32 mouse cellular contexts compared by ENCODE assay signal in genomic region chr5:38064043-38064575, GRCm38 (mm10). TPM values are rescaled to one million over a fixed set of nuclear protein-coding genes. Genes with fewer than 3 reads are reported as not detected.
A peak's percentile ranks its signal among the peaks of the same experiment; 100 is the strongest.
DNase-seq lines count a peak whose midpoint lies in the region; ATAC-seq and TF ChIP-seq lines count a peak whose summit lies in the region.
"Had no signal": no experiment of that assay in that cellular context is flagged by ENCODE, and none has a peak within 500 bp of the region (broad histone marks: within the 10 kb centered on the region; RNA-seq: fewer than 3 reads in every experiment).

No protein-coding gene starts in this region.

- H3K4me3 ChIP-seq in forebrain, embryonic 15.5 days, result no peak overlapping the region
- no peak overlapping the region for H3K4me3 ChIP-seq in forebrain, embryonic 14.5 days (ENCODE audit: low read depth, low read length)
- no peak overlapping the region; the same call in 1 of the 2 replicates for H3K4me3 ChIP-seq in layer of hippocampus, adult 2 months
- H3K4me3 ChIP-seq in embryonic facial prominence, embryonic 14.5 days (ENCODE audit: low read depth, low read length), result no peak overlapping the region
- H3K4me3 ChIP-seq: erythroblast, embryonic 14.5 days; forebrain, embryonic 13.5 days; gastrocnemius, adult 2 months; heart, adult 2 months; heart, embryonic 12.5 days; limb, embryonic 15.5 days; midbrain, embryonic 13.5 days; neural tube, embryonic 13.5 days had no signal

- H3K4me2 ChIP-seq in forebrain, embryonic 15.5 days (replicated peaks), result no peak overlapping the region
- H3K4me2 ChIP-seq in forebrain, embryonic 14.5 days (ENCODE audit: low read length), result no peak overlapping the region
- no peak overlapping the region for H3K4me2 ChIP-seq in embryonic facial prominence, embryonic 14.5 days (ENCODE audit: low read depth, low read length)
- H3K4me2 ChIP-seq: forebrain, embryonic 13.5 days; heart, embryonic 12.5 days; hindbrain, embryonic 14.5 days; limb, embryonic 15.5 days; midbrain, embryonic 13.5 days; neural tube, embryonic 13.5 days had no signal

- no peaks in the 10 kb centered on the region for H3K36me3 ChIP-seq in forebrain, embryonic 15.5 days
- H3K36me3 ChIP-seq in forebrain, embryonic 14.5 days (ENCODE audit: control insufficient read depth, insufficient read depth, low read length), result no peaks in the 10 kb centered on the region
- H3K36me3 ChIP-seq in embryonic facial prominence, embryonic 14.5 days (ENCODE audit: control insufficient read depth, insufficient read depth, low read length), result no peaks in the 10 kb centered on the region
- H3K36me3 ChIP-seq: heart, embryonic 12.5 days; limb, embryonic 15.5 days; midbrain, embryonic 13.5 days; neural tube, embryonic 13.5 days had no signal

- H3K4me1 ChIP-seq in forebrain, embryonic 15.5 days, result peaks cover 20% of the 10 kb centered on the region
- peaks cover 11% of the 10 kb centered on the region; the same call in 1 of the 2 replicates for H3K4me1 ChIP-seq in forebrain, embryonic 14.5 days (ENCODE audit: control insufficient read depth, insufficient read depth, low read length)
- H3K4me1 ChIP-seq in embryonic facial prominence, embryonic 14.5 days (ENCODE audit: control insufficient read depth, insufficient read depth, low read length), result peaks cover 30% of the 10 kb centered on the region
- H3K4me1 ChIP-seq: heart, embryonic 12.5 days had no signal

- no peak for ATAC-seq in forebrain, embryonic 15.5 days (replicated peaks)
- ATAC-seq in forebrain, embryonic 14.5 days, result no peak
- no peak for ATAC-seq in embryonic facial prominence, embryonic 14.5 days (ENCODE audit: low read depth)
- ATAC-seq: activated CD4-positive, CD25-positive, alpha-beta regulatory T cell, adult 4 months; forebrain, embryonic 13.5 days; intestine, postnatal 0 days; midbrain, embryonic 13.5 days had no signal

- H3K27me3 ChIP-seq in forebrain, embryonic 15.5 days, result no peaks in the 10 kb centered on the region
- H3K27me3 ChIP-seq in forebrain, embryonic 14.5 days (replicated peaks; ENCODE audit: control insufficient read depth, insufficient read depth, low read length), result no peaks in the 10 kb centered on the region
- no peaks in the 10 kb centered on the region for H3K27me3 ChIP-seq in embryonic facial prominence, embryonic 14.5 days (replicated peaks; ENCODE audit: control insufficient read depth, insufficient read depth, low read length)
- H3K27me3 ChIP-seq: CH12.LX; forebrain, embryonic 13.5 days; heart, embryonic 12.5 days; limb, embryonic 15.5 days; midbrain, embryonic 13.5 days; neural tube, embryonic 13.5 days had no signal

- H3K27ac ChIP-seq in forebrain, embryonic 15.5 days (replicated peaks), result 0 out of 2 replicates have a peak overlapping the region, but pooled peaks have one; percentile 19
- H3K27ac ChIP-seq in forebrain, embryonic 14.5 days (ENCODE audit: low read depth, low read length), result no peak overlapping the region
- peak overlapping the region; percentile 63; the same call in 1 of the 2 replicates for H3K27ac ChIP-seq in layer of hippocampus, adult 2 months
- 0 out of 2 replicates have a peak overlapping the region, but pooled peaks have one; percentile 30 for H3K27ac ChIP-seq in embryonic facial prominence, embryonic 14.5 days (replicated peaks; ENCODE audit: low read depth, low read length)
- H3K27ac ChIP-seq: forebrain, embryonic 13.5 days; gastrocnemius, adult 2 months; heart, adult 2 months; hindbrain, embryonic 14.5 days; limb, embryonic 15.5 days; liver, embryonic 14.5 days; macrophage; midbrain, embryonic 13.5 days; neural tube, embryonic 13.5 days had no signal

- DNase-seq in forebrain, embryonic 14.5 days (ENCODE audit: low spot score), result no peak
- peak in 1 of 2 experiments; percentile 34 for DNase-seq in layer of hippocampus, adult 2 months (ENCODE audit: low spot score in 2 of 2)
- no peak for DNase-seq in layer of hippocampus, postnatal 25 days (ENCODE audit: extremely low spot score in 1 of 2, low spot score in 1 of 2)
- peak; percentile 18 for DNase-seq in brain, embryonic 18.5 days (ENCODE audit: low read depth, low spot score)
- no peak for DNase-seq in embryonic facial prominence, embryonic 14.5 days (ENCODE audit: low spot score)
- no peak for DNase-seq in cerebellum, postnatal 10 days
- no peak for DNase-seq in spleen, postnatal 10 days (ENCODE audit: low spot score in 2 of 2)
- DNase-seq: adrenal gland, adult 2 months; adrenal gland, postnatal 36 days; cerebellum, adult 11 months; cerebellum, adult 9-10 months; gastrocnemius, adult 2 months; gastrocnemius, postnatal 36 days; kidney, adult 9 months; kidney, postnatal 10 days; left cerebral cortex, postnatal 4 days; lung, adult 2 months; lung, postnatal 10 days had no signal

- no peak for TF ChIP-seq CTCF in layer of hippocampus, adult 2 months (conservative IDR thresholded peaks at IDR 0.05)

- no peaks in the 10 kb centered on the region for H3K9me3 ChIP-seq in forebrain, embryonic 15.5 days
- H3K9me3 ChIP-seq in forebrain, embryonic 14.5 days (replicated peaks; ENCODE audit: control insufficient read depth, low read length), result no peaks in the 10 kb centered on the region
- no peaks in the 10 kb centered on the region for H3K9me3 ChIP-seq in embryonic facial prominence, embryonic 14.5 days (ENCODE audit: control insufficient read depth, low read length)
- H3K9me3 ChIP-seq: forebrain, embryonic 13.5 days; heart, embryonic 12.5 days; limb, embryonic 15.5 days; midbrain, embryonic 13.5 days; neural tube, embryonic 13.5 days had no signal

- WGBS in forebrain, embryonic 15.5 days, result 88% methylated on average over 4 of the region's 4 CpGs
- WGBS in forebrain, embryonic 14.5 days, result 94% methylated on average over 4 of the region's 4 CpGs
- WGBS in embryonic facial prominence, embryonic 14.5 days, result 66% methylated on average over 4 of the region's 4 CpGs

- H3K9ac ChIP-seq in forebrain, embryonic 15.5 days (replicated peaks), result no peak overlapping the region
- no peak overlapping the region for H3K9ac ChIP-seq in forebrain, embryonic 14.5 days (ENCODE audit: low read length)
- no peak overlapping the region for H3K9ac ChIP-seq in embryonic facial prominence, embryonic 14.5 days (ENCODE audit: low read depth, low read length)
- H3K9ac ChIP-seq: heart, embryonic 12.5 days; hindbrain, embryonic 14.5 days; limb, embryonic 15.5 days; liver, embryonic 14.5 days; midbrain, embryonic 13.5 days; neural tube, embryonic 13.5 days had no signal

RNA-seq across cellular contexts. Expression of gene Stx18, which starts 25.6 kb away (rescaled TPM):
- 36.6 and 37.2 TPM in 2 replicates for polyA plus RNA-seq in forebrain, embryonic 15.5 days (2015; fragmentation: Nextera tagmentation; extraction: Ambion mirVana)
- polyA plus RNA-seq in forebrain, embryonic 14.5 days (2014; fragmentation: Nextera tagmentation; extraction: Ambion mirVana), result 39.6 and 45.0 TPM in 2 replicates
- total RNA-seq in layer of hippocampus, adult 2 months (2021), result 10 to 100 TPM; 35.8 to 36.1 TPM
- 10 to 100 TPM; 38.3 to 39.7 TPM for total RNA-seq in layer of hippocampus, postnatal 25 days (2021)
- 43.9 and 45.8 TPM in 2 replicates for polyA plus RNA-seq in embryonic facial prominence, embryonic 14.5 days (2014; fragmentation: Nextera tagmentation; extraction: Ambion mirVana)
